Mouse (Mus musculus) bone marrow macrophage, adult 2 months (primary cell): ENCODE data around the gene Lrrc4.

Source experiments
- CTCF ChIP-seq: IDR thresholded peaks from 2 replicates; pipeline ENCODE4 v1.5.1; 2012; ENCODE audit warnings: low read depth, mild to moderate bottlenecking, low read length, moderate library complexity
- POLR2A ChIP-seq: IDR thresholded peaks from 2 replicates; pipeline ENCODE4 v1.6.1; 2012; ENCODE audit warnings: mild to moderate bottlenecking, low read depth, low read length, borderline replicate concordance

- no peak for TF ChIP-seq CTCF
- no peak for TF ChIP-seq POLR2A
Observed at GRCm38 (mm10) chr6:28852342-28852741, 20.8 kb upstream of the Lrrc4 start.
